Mouse (Mus musculus): ENCODE measurements at regions not wholly inside any gene's neighbourhood (a gene's known extent, or its start where the extent isn't known, plus 50 kb on each side); places are given as distances from the start of the nearest gene placed in this dataset.

GRCm38 (mm10) chr15:85661771-85662170 is 73.0 kb upstream of the Ppara start:
- TF ChIP-seq CTCF (IDR thresholded peaks at IDR 0.05; ENCODE audit: insufficient read depth, low read length) (no peak), POLR2A (IDR thresholded peaks at IDR 0.05; ENCODE audit: borderline replicate concordance, extremely low read depth, low read depth, low read length) (no peak)
